Mouse (Mus musculus) forebrain, embryonic 11.5 days (tissue): ENCODE measurements at regions not wholly inside any gene's neighbourhood (a gene's known extent, or its start where the extent isn't known, plus 50 kb on each side); places are given as distances from the start of the nearest gene placed in this dataset.

Experiments
- ATAC-seq: fragments of 200-750 bp; cut with Nextera tagmentation; replicated peaks from 2 replicates; pipeline ENCODE4 v1.8.0; 2017; ENCODE audit warnings: moderate TSS enrichment; ENCODE audit not compliant: low FRiP score
- DNase-seq: peaks from one replicate; pipeline ENCODE4 v3.0.0-alpha.2; 2017; ENCODE audit warnings: low spot score
- H3K27ac ChIP-seq: fragments of 300-500 bp; sonication (generic); 2 replicates; pipeline ENCODE4 v1.5.1; 2014; ENCODE audit warnings: low read depth, low read length
- H3K27me3 ChIP-seq: fragments of 300-500 bp; sonication (generic); 2 replicates; pipeline ENCODE4 v1.6.1; 2014; ENCODE audit warnings: mild to moderate bottlenecking, low read length, mixed read lengths; ENCODE audit not compliant: control insufficient read depth, insufficient read depth
- H3K36me3 ChIP-seq: fragments of 300-500 bp; sonication (generic); 2 replicates; pipeline ENCODE4 v1.6.1; 2014; ENCODE audit warnings: mild to moderate bottlenecking, low read length, moderate library complexity, mixed read lengths; ENCODE audit not compliant: control insufficient read depth, insufficient read depth
- H3K4me1 ChIP-seq: fragments of 300-500 bp; sonication (generic); replicated peaks from 2 replicates; pipeline ENCODE4 v1.6.1; 2014; ENCODE audit warnings: low read length, mixed read lengths; ENCODE audit not compliant: control insufficient read depth, insufficient read depth
- H3K4me2 ChIP-seq: fragments of 300-500 bp; sonication (generic); 2 replicates; pipeline ENCODE4 v1.6.1; 2014; ENCODE audit warnings: low read depth, mild to moderate bottlenecking, low read length, moderate library complexity, mixed read lengths; ENCODE audit not compliant: severe bottlenecking
- H3K4me3 ChIP-seq: fragments of 300-500 bp; sonication (generic); 2 replicates; pipeline ENCODE4 v1.5.1; 2014; ENCODE audit warnings: low read depth, low read length
- H3K9ac ChIP-seq: fragments of 300-500 bp; sonication (generic); 2 replicates; pipeline ENCODE4 v1.6.1; 2014; ENCODE audit warnings: low read length
- H3K9me3 ChIP-seq: fragments of 300-500 bp; sonication (generic); 2 replicates; pipeline ENCODE4 v1.6.1; 2016; ENCODE audit warnings: low read length, mixed read lengths; ENCODE audit not compliant: control insufficient read depth
- WGBS: fragments of 180-500 bp; shearing (Covaris S2); extraction: QIAGEN DNeasy Blood & Tissue Kit; methylation state at CpG from one replicate; pipeline ENCODE4 v1.1.7; 2014; 5-methylcytosine and 5-hydroxymethylcytosine counted together

GRCm38 (mm10) chr5:18502831-18503230 lies 142.7 kb upstream of the Gnai1 start:
- no peak overlapping the region for H3K9ac ChIP-seq
- H3K4me1 ChIP-seq, result no peaks in the 10 kb centered on the region
- H3K4me2 ChIP-seq, result no peak overlapping the region
- ATAC-seq (no peak), DNase-seq (no peak)
- 26% methylated on average over 12 of the region's 12 CpGs for WGBS
- H3K4me3 ChIP-seq, result no peak overlapping the region
- H3K27me3 ChIP-seq, result no peaks in the 10 kb centered on the region
- no peak overlapping the region for H3K27ac ChIP-seq
- H3K9me3 ChIP-seq, result no peaks in the 10 kb centered on the region
- H3K36me3 ChIP-seq, result no peaks in the 10 kb centered on the region

- Histone ChIP-seq H3K4me1 (no peaks in the 10 kb centered on the region), H3K9ac (no peak overlapping the region), H3K27me3 (no peaks in the 10 kb centered on the region), H3K27ac (no peak overlapping the region), H3K4me3 (no peak overlapping the region), H3K4me2 (no peak overlapping the region), H3K9me3 (no peaks in the 10 kb centered on the region), H3K36me3 (no peaks in the 10 kb centered on the region)
- WGBS, result 79% methylated on average over 4 of the region's 4 CpGs
- DNase-seq, result no peak
- ATAC-seq, result no peak; the same call in 1 of the 2 replicates
Measured at GRCm38 (mm10) chr5:18494305-18494704, 134.2 kb upstream of the Gnai1 start.

- Histone ChIP-seq H3K36me3 (no peaks in the 10 kb centered on the region), H3K27ac (no peak overlapping the region), H3K4me3 (no peak overlapping the region), H3K27me3 (no peaks in the 10 kb centered on the region), H3K4me2 (no peak overlapping the region), H3K9me3 (no peaks in the 10 kb centered on the region), H3K4me1 (no peaks in the 10 kb centered on the region), H3K9ac (no peak overlapping the region)
- 96% methylated on average over 3 of the region's 3 CpGs for WGBS
- no peak for DNase-seq
- no peak for ATAC-seq
Measured at GRCm38 (mm10) chr5:18489709-18490108, 129.6 kb upstream of the Gnai1 start.

GRCm38 (mm10) chr5:18487076-18487772 lies 127.1 kb upstream of the Gnai1 start:
- Histone ChIP-seq H3K36me3 (no peaks in the 10 kb centered on the region), H3K4me3 (no peak overlapping the region), H3K27me3 (no peaks in the 10 kb centered on the region), H3K9me3 (no peaks in the 10 kb centered on the region), H3K9ac (no peak overlapping the region), H3K4me2 (no peak overlapping the region), H3K27ac (no peak overlapping the region), H3K4me1 (no peaks in the 10 kb centered on the region)
- no peak for DNase-seq
- no peak for ATAC-seq
- 36% methylated on average over 1 of the region's 1 CpGs for WGBS

- Histone ChIP-seq H3K4me2 (no peak overlapping the region), H3K4me1 (no peaks in the 10 kb centered on the region), H3K36me3 (no peaks in the 10 kb centered on the region), H3K9ac (no peak overlapping the region), H3K27ac (no peak overlapping the region), H3K4me3 (no peak overlapping the region), H3K9me3 (no peaks in the 10 kb centered on the region), H3K27me3 (no peaks in the 10 kb centered on the region)
- DNase-seq (no peak), ATAC-seq (no peak)
Measured at GRCm38 (mm10) chr5:18484376-18484775, 124.2 kb upstream of the Gnai1 start.

GRCm38 (mm10) chr5:18478420-18478819 lies 118.3 kb upstream of the Gnai1 start:
- Histone ChIP-seq H3K27me3 (no peaks in the 10 kb centered on the region), H3K27ac (no peak overlapping the region), H3K4me1 (no peaks in the 10 kb centered on the region), H3K9ac (no peak overlapping the region), H3K36me3 (no peaks in the 10 kb centered on the region), H3K9me3 (no peaks in the 10 kb centered on the region), H3K4me2 (no peak overlapping the region), H3K4me3 (no peak overlapping the region)
- 86% methylated on average over 7 of the region's 7 CpGs for WGBS
- ATAC-seq (no peak), DNase-seq (no peak)

GRCm38 (mm10) chr5:18477372-18478017 lies 117.3 kb upstream of the Gnai1 start:
- Histone ChIP-seq H3K4me3 (no peak overlapping the region), H3K4me2 (no peak overlapping the region), H3K9me3 (no peaks in the 10 kb centered on the region), H3K27me3 (no peaks in the 10 kb centered on the region), H3K9ac (no peak overlapping the region), H3K36me3 (no peaks in the 10 kb centered on the region), H3K4me1 (no peaks in the 10 kb centered on the region), H3K27ac (no peak overlapping the region)
- 87% methylated on average over 6 of the region's 6 CpGs for WGBS
- DNase-seq, result no peak
- ATAC-seq, result no peak

- Histone ChIP-seq H3K27ac (no peak overlapping the region), H3K27me3 (no peaks in the 10 kb centered on the region), H3K4me2 (no peak overlapping the region), H3K36me3 (no peaks in the 10 kb centered on the region), H3K9ac (no peak overlapping the region), H3K4me1 (no peaks in the 10 kb centered on the region), H3K9me3 (no peaks in the 10 kb centered on the region), H3K4me3 (no peak overlapping the region)
- ATAC-seq (no peak), DNase-seq (no peak)
Measured at GRCm38 (mm10) chr5:18472114-18472513, 112.0 kb upstream of the Gnai1 start.

GRCm38 (mm10) chr5:18457771-18458170 lies 97.6 kb upstream of the Gnai1 start:
- Histone ChIP-seq H3K4me2 (no peak overlapping the region), H3K27ac (no peak overlapping the region), H3K4me1 (no peaks in the 10 kb centered on the region), H3K9ac (no peak overlapping the region), H3K4me3 (no peak overlapping the region), H3K36me3 (no peaks in the 10 kb centered on the region), H3K9me3 (no peaks in the 10 kb centered on the region), H3K27me3 (no peaks in the 10 kb centered on the region)
- ATAC-seq (no peak), DNase-seq (no peak)
- 88% methylated on average over 1 of the region's 1 CpGs for WGBS
